21 mouse cellular contexts compared by ENCODE assay signal in the genomic region with DNA sequence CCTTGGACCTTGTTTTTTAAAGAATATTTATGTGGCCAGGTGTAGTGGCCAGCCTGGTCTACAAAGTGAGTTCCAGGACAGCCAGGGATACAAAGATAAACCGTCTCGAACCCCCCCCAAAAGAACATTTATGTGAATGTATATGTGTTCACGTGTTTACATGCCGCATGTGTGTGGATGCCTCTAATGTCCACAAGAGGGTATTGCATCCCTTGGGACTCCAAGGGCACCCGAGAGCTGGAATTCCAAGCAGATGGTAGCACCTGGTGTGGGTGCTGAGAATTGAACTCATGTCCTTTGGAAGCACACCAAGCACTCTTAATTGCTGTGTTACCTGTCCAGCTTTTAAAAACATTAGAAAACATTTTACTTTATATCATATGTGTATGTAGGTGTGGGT. TPM values are rescaled to one million over a fixed set of nuclear protein-coding genes. Genes with fewer than 3 reads are reported as not detected.
DNase-seq lines count a peak whose midpoint lies in the region; ATAC-seq and TF ChIP-seq lines count a peak whose summit lies in the region.
"Had no signal": no experiment of that assay in that cellular context is flagged by ENCODE, and none has a peak within 500 bp of the region (broad histone marks: within the 10 kb centered on the region; RNA-seq: fewer than 3 reads in every experiment).

No protein-coding gene starts in this region.

- peaks cover 14% of the 10 kb centered on the region for H3K4me1 ChIP-seq in lung, postnatal 0 days (ENCODE audit: insufficient read depth, low read depth, low read length)
- H3K4me1 ChIP-seq in MEL (ENCODE audit: control insufficient read depth in 1 of 2, insufficient read depth in 2 of 2, low read length in 2 of 2): peaks cover 11 to 12% of the 10 kb centered on the region in 2 experiments
- peaks cover 30% of the 10 kb centered on the region for H3K4me1 ChIP-seq in liver, postnatal 0 days (ENCODE audit: insufficient read depth)

- TF ChIP-seq EP300 in lung, postnatal 0 days (IDR thresholded peaks at IDR 0.05): no peak
- no peak for TF ChIP-seq EP300 in MEL (IDR thresholded peaks at IDR 0.05; ENCODE audit: low read depth in 1 of 2, low read length in 2 of 2)
- TF ChIP-seq EP300 in liver, postnatal 0 days (IDR thresholded peaks at IDR 0.05; ENCODE audit: low read depth): no peak

- peaks cover 27% of the 10 kb centered on the region for H3K79me2 ChIP-seq in MEL (ENCODE audit: control insufficient read depth, insufficient read depth, low read length, poor library complexity)

- no peaks in the 10 kb centered on the region for H3K27me3 ChIP-seq in lung, postnatal 0 days (replicated peaks; ENCODE audit: insufficient read depth, low read length)
- no peaks in the 10 kb centered on the region for H3K27me3 ChIP-seq in MEL (ENCODE audit: control insufficient read depth in 1 of 2, insufficient read depth in 2 of 2, low read length in 2 of 2)
- no peaks in the 10 kb centered on the region for H3K27me3 ChIP-seq in liver, postnatal 0 days (ENCODE audit: insufficient read depth, low read length)
- H3K27me3 ChIP-seq: embryonic facial prominence, embryonic 12.5 days; lung, embryonic 15.5 days had no signal

- peaks cover 3% of the 10 kb centered on the region; the same call in 1 of the 2 replicates for H3K36me3 ChIP-seq in lung, postnatal 0 days (ENCODE audit: insufficient read depth, low read length)
- peaks cover 18 to 48% of the 10 kb centered on the region in 2 experiments for H3K36me3 ChIP-seq in MEL (ENCODE audit: control insufficient read depth in 1 of 2, insufficient read depth in 2 of 2, low read length in 2 of 2)
- H3K36me3 ChIP-seq in liver, postnatal 0 days (replicated peaks; ENCODE audit: insufficient read depth, low read length): peaks cover 59% of the 10 kb centered on the region

- H3K9me3 ChIP-seq in lung, postnatal 0 days (ENCODE audit: low read length): no peaks in the 10 kb centered on the region
- no peaks in the 10 kb centered on the region for H3K9me3 ChIP-seq in MEL (replicated peaks; ENCODE audit: insufficient read depth, low read length)
- H3K9me3 ChIP-seq in liver, postnatal 0 days (ENCODE audit: low read length): no peaks in the 10 kb centered on the region
- H3K9me3 ChIP-seq: embryonic facial prominence, embryonic 12.5 days; lung, embryonic 15.5 days; midbrain, embryonic 10.5 days had no signal

- no peak overlapping the region for H3K27ac ChIP-seq in layer of hippocampus, adult 2 months
- no peak overlapping the region for H3K27ac ChIP-seq in lung, postnatal 0 days (ENCODE audit: low read length)
- no peak overlapping the region for H3K27ac ChIP-seq in MEL (ENCODE audit: control insufficient read depth, low read depth, low read length)
- H3K27ac ChIP-seq in liver, postnatal 0 days (ENCODE audit: low read depth): peak overlapping the region; percentile 45; the same call in 1 of the 2 replicates
- H3K27ac ChIP-seq: embryonic facial prominence, embryonic 12.5 days; gastrocnemius, adult 2 months; lung, embryonic 15.5 days; midbrain, embryonic 10.5 days had no signal

- no peak for ATAC-seq in lung, postnatal 0 days
- ATAC-seq in liver, postnatal 0 days: no peak
- ATAC-seq: hindbrain, embryonic 16.5 days had no signal

- peak; percentile 42 for TF ChIP-seq CTCF in layer of hippocampus, adult 2 months (conservative IDR thresholded peaks at IDR 0.05)
- TF ChIP-seq CTCF in lung, postnatal 0 days (IDR thresholded peaks at IDR 0.05): peak; percentile 40
- peak in 1 of 3 experiments; percentile 58; a peak in 2 of 6 replicates for TF ChIP-seq CTCF in MEL (IDR thresholded peaks at IDR 0.05 in 2 of 3, conservative IDR thresholded peaks at IDR 0.05 in 1 of 3; ENCODE audit: control insufficient read depth in 1 of 3, insufficient read depth in 1 of 3, low read depth in 2 of 3, low read length in 3 of 3, poor library complexity in 1 of 3, severe bottlenecking in 1 of 3)
- TF ChIP-seq CTCF in liver, postnatal 0 days (IDR thresholded peaks at IDR 0.05; ENCODE audit: low read depth): peak; percentile 46

- no peak overlapping the region for H3K4me2 ChIP-seq in lung, postnatal 0 days (replicated peaks; ENCODE audit: low read depth, low read length)
- H3K4me2 ChIP-seq in liver, postnatal 0 days (ENCODE audit: low read depth, low read length): no peak overlapping the region
- H3K4me2 ChIP-seq: embryonic facial prominence, embryonic 12.5 days; lung, embryonic 15.5 days had no signal

- H3K4me3 ChIP-seq in layer of hippocampus, adult 2 months: no peak overlapping the region
- no peak overlapping the region for H3K4me3 ChIP-seq in lung, postnatal 0 days (ENCODE audit: low read depth, low read length)
- H3K4me3 ChIP-seq in MEL (ENCODE audit: control insufficient read depth in 1 of 2, insufficient read depth in 1 of 2, low read depth in 2 of 2, low read length in 2 of 2): no peak overlapping the region
- H3K4me3 ChIP-seq in liver, postnatal 0 days (ENCODE audit: low read depth, low read length): no peak overlapping the region
- H3K4me3 ChIP-seq: embryonic facial prominence, embryonic 12.5 days; gastrocnemius, adult 2 months; lung, embryonic 15.5 days; midbrain, embryonic 10.5 days had no signal

- DNase-seq in layer of hippocampus, adult 2 months (ENCODE audit: low spot score in 2 of 2): no peak
- DNase-seq in layer of hippocampus, adult 11-12 months (ENCODE audit: low spot score): no peak
- DNase-seq in lung, postnatal 0 days (ENCODE audit: low spot score): no peak
- DNase-seq in lung, postnatal 14 days: no peak
- peak; percentile 69 for DNase-seq in MEL (ENCODE audit: low read depth, low spot score)
- DNase-seq in liver, postnatal 0 days: no peak
- DNase-seq in frontal cortex, postnatal 25 days (ENCODE audit: low spot score in 2 of 2): no peak
- DNase-seq: adrenal gland, adult 2 months; cerebellum, adult 18-20 months; cerebellum, postnatal 14 days; gastrocnemius, adult 2 months; kidney, adult 18-20 months; right cerebral cortex, postnatal 14 days had no signal

- H3K9ac ChIP-seq in lung, postnatal 0 days (replicated peaks; ENCODE audit: low read depth): no peak overlapping the region
- H3K9ac ChIP-seq in MEL (ENCODE audit: control insufficient read depth, low read depth, low read length, poor library complexity, severe bottlenecking): no peak overlapping the region
- H3K9ac ChIP-seq in liver, postnatal 0 days (replicated peaks): no peak overlapping the region
- H3K9ac ChIP-seq: embryonic facial prominence, embryonic 12.5 days; lung, embryonic 15.5 days had no signal

- WGBS in lung, postnatal 0 days: 90% methylated on average over 5 of the region's 5 CpGs
- WGBS in liver, postnatal 0 days (ENCODE audit: insufficient replicate concordance): 84% methylated on average over 5 of the region's 5 CpGs

- no peak; a peak in 1 of 4 replicates for TF ChIP-seq POLR2A in MEL (IDR thresholded peaks at IDR 0.05; ENCODE audit: control insufficient read depth in 1 of 2, insufficient read depth in 1 of 2, low read depth in 1 of 2, low read length in 2 of 2, poor library complexity in 1 of 2)

- no peak for TF ChIP-seq RAD21 in MEL (IDR thresholded peaks at IDR 0.05; ENCODE audit: low read depth, low read length)

TF ChIP-seq in MEL, 35 proteins besides CTCF, POLR2A, EP300 and RAD21 (continues in another document):
- TF ChIP-seq ZNF384 (IDR thresholded peaks at IDR 0.05; ENCODE audit: low read depth, low read length): no peak
- TF ChIP-seq ZMIZ1 (IDR thresholded peaks at IDR 0.05; ENCODE audit: low read depth, low read length): no peak
- TF ChIP-seq JUND (IDR thresholded peaks at IDR 0.05; ENCODE audit: low read depth, low read length): no peak
- no peak for TF ChIP-seq MAZ (IDR thresholded peaks at IDR 0.05; ENCODE audit: low read depth, low read length)
- no peak for TF ChIP-seq KAT2A (conservative IDR thresholded peaks at IDR 0.05; ENCODE audit: low read depth, low read length)

RNA-seq across cellular contexts. Expression of gene Kri1, which starts 4.2 kb away (rescaled TPM):
- total RNA-seq in layer of hippocampus, adult 2 months (2021): 10 to 100 TPM; 45.1 to 46.6 TPM
- polyA plus RNA-seq in lung, postnatal 0 days (2015; fragmentation: Nextera tagmentation; extraction: Ambion mirVana): 8.9 and 11.9 TPM in 2 replicates
- 175 and 199 TPM in 2 replicates for total RNA-seq in MEL (2012; rRNA removed)
- polyA plus RNA-seq in MEL (2012; ENCODE audit: insufficient read depth in 1 of 2, insufficient read length in 2 of 2, low read depth in 1 of 2, low replicate concordance in 2 of 2, missing spikeins in 1 of 2): 100 to 1,000 TPM in 1 of 2 experiments, 10 to 100 TPM in 1; 76.1 to 233 TPM
- polyA plus RNA-seq in liver, postnatal 0 days (2015; fragmentation: Nextera tagmentation; extraction: Ambion mirVana): 4.7 and 5.3 TPM in 2 replicates

RNA-seq across cellular contexts. Expression of gene Cdkn2d, which starts 7.6 kb away (rescaled TPM):
- total RNA-seq in layer of hippocampus, adult 2 months (2021): 10 to 100 TPM; 53.7 to 54.4 TPM
- polyA plus RNA-seq in lung, postnatal 0 days (2015; fragmentation: Nextera tagmentation; extraction: Ambion mirVana): 33.9 and 34.9 TPM in 2 replicates
- total RNA-seq in MEL (2012; rRNA removed): 40.1 and 55.2 TPM in 2 replicates
- polyA plus RNA-seq in MEL (2012; ENCODE audit: insufficient read depth in 1 of 2, insufficient read length in 2 of 2, low read depth in 1 of 2, low replicate concordance in 2 of 2, missing spikeins in 1 of 2): 10 to 100 TPM in 1 of 2 experiments, not detected in 1; 67.9 TPM
- 74.3 and 76.6 TPM in 2 replicates for polyA plus RNA-seq in liver, postnatal 0 days (2015; fragmentation: Nextera tagmentation; extraction: Ambion mirVana)

RNA-seq across cellular contexts. Expression of gene Atg4d, which starts 18.5 kb away (rescaled TPM):
- total RNA-seq in layer of hippocampus, adult 2 months (2021): 10 to 100 TPM; 39.8 to 40.2 TPM
- 36.4 and 40.0 TPM in 2 replicates for polyA plus RNA-seq in lung, postnatal 0 days (2015; fragmentation: Nextera tagmentation; extraction: Ambion mirVana)
- total RNA-seq in MEL (2012; rRNA removed): 76.4 and 83.9 TPM in 2 replicates
- 10 to 100 TPM in 1 of 2 experiments, not detected in 1; 99.7 TPM for polyA plus RNA-seq in MEL (2012; ENCODE audit: insufficient read depth in 1 of 2, insufficient read length in 2 of 2, low read depth in 1 of 2, low replicate concordance in 2 of 2, missing spikeins in 1 of 2)
- 49.3 and 51.2 TPM in 2 replicates for polyA plus RNA-seq in liver, postnatal 0 days (2015; fragmentation: Nextera tagmentation; extraction: Ambion mirVana)

RNA-seq across cellular contexts. Expression of gene Ap1m2, which starts 28.5 kb away (rescaled TPM):
- under 1 TPM; 0.41 to 0.76 TPM for total RNA-seq in layer of hippocampus, adult 2 months (2021)
- 35.9 and 36.4 TPM in 2 replicates for polyA plus RNA-seq in lung, postnatal 0 days (2015; fragmentation: Nextera tagmentation; extraction: Ambion mirVana)
- total RNA-seq in MEL (2012; rRNA removed): 0.52 and 0.73 TPM in 2 replicates
- polyA plus RNA-seq in MEL (2012; ENCODE audit: insufficient read depth in 1 of 2, insufficient read length in 2 of 2, low read depth in 1 of 2, low replicate concordance in 2 of 2, missing spikeins in 1 of 2): 1 to 10 TPM in 1 of 2 experiments, not detected in 1; 1.0 TPM
- polyA plus RNA-seq in liver, postnatal 0 days (2015; fragmentation: Nextera tagmentation; extraction: Ambion mirVana): 0.32 and 0.54 TPM in 2 replicates
- total RNA-seq: adrenal gland, adult 2 months; gastrocnemius, adult 2 months; gastrocnemius, postnatal 4 days; hematopoietic stem cell, adult 5-6 weeks had no signal
- polyA plus RNA-seq: adrenal gland, adult 2 months; C2C12 had no signal

RNA-seq across cellular contexts. Expression of gene S1pr5, which starts 35.3 kb away (rescaled TPM):
- total RNA-seq in layer of hippocampus, adult 2 months (2021): 10 to 100 TPM; 10.6 to 10.9 TPM
- polyA plus RNA-seq in lung, postnatal 0 days (2015; fragmentation: Nextera tagmentation; extraction: Ambion mirVana): 0.12 and 0.13 TPM in 2 replicates
- total RNA-seq in MEL (2012; rRNA removed): 0.04 TPM in 1 of 2 replicates, not detected in the other
- under 1 TPM in 1 of 2 experiments, not detected in 1; 0.08 TPM for polyA plus RNA-seq in MEL (2012; ENCODE audit: insufficient read depth in 1 of 2, insufficient read length in 2 of 2, low read depth in 1 of 2, low replicate concordance in 2 of 2, missing spikeins in 1 of 2)
- 0.08 and 0.17 TPM in 2 replicates for polyA plus RNA-seq in liver, postnatal 0 days (2015; fragmentation: Nextera tagmentation; extraction: Ambion mirVana)
- polyA plus RNA-seq: testis, adult 2 months had no signal
